Mouse (Mus musculus) left cerebral cortex, adult 11 months (tissue): ENCODE data around the gene Gm5089.

Experiments used
- DNase-seq: peaks from one replicate; pipeline ENCODE4 v3.0.0; 2022; ENCODE audit warnings: low spot score

The Gm5089 gene

GRCm38 (mm10) chr14:122426529-122427203 is 24.2 kb downstream of the Gm5089 start:
- no peak for DNase-seq

DNA sequence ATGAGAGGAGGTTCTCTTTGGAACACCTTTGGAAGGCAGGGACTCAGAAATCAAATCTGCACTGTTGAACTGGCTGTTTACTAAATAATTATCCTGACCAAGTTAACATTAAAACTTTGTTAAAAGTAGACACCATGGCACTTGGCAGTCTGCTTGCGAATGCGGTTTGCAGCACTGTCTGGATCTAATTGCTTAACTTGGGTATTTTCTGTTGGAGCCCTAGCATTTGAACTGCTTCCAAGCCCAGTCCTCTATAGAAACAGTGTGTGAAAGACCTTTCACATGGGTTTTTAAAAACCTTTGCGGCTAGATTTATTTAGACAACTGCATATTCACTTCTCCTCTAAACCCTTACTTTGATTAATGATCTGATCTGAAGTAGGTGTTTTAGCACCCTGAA is 26.5 kb downstream of the Gm5089 start:
- DNase-seq, result no peak

- DNase-seq, result no peak
These were observed 34.6 kb downstream of the Gm5089 start for GRCm38 (mm10) chr14:122416166-122416771.

DNA sequence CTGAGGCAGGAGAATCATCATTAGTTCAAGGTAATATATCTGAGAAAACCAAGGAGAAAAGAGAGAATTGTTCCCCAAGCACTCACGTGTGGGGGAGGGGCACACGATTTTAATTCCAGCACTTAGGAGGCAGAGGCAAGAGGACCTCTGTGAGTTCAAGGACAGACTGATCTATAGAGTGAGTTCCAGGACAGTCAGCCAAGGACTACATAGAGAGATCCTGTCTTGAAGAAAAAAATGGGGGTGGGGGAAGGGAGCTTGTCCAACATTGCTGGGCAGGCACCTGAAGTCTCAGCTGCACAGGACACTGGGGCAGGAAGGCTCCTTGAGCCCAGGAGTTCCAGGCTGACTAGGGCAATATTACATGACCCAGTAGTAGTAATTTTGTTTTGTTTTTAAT is 36.1 kb downstream of the Gm5089 start:
- no peak for DNase-seq

GRCm38 (mm10) chr14:122413542-122413928 is 37.4 kb downstream of the Gm5089 start:
- DNase-seq, result no peak

DNA sequence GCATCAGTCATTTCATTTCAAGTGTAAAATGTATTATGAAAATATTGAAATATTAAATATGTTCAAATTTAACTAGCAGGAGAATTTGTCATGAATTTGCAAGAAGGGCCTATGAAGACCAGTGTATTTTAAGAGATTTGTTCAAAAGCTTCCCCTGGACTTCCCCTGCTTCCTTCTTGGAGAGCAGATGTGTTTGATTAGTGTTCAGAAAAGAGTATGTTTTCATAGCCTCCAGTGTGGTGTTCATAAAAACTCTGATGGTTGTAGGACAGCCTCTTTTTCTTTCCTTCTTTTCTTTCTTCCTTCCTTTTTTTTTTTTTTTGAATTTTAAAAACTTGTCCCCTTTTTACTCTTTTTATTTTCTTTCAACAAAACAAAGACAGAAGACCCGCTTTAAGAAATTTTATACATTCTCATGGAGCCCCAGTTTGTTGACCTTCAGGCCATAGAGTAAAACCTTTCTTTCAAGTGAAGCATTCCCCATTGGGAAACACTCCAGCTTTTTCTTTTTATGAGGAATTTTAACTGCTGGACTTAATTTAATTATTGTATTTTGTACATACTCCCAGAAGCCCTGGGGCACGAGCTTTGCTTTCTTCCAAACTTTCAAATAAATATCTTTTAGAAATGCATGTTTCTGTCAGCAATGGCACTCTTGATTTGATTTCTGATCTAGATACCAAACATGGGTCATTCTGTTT is 37.9 kb downstream of the Gm5089 start:
- no peak for DNase-seq

GRCm38 (mm10) chr14:122406541-122407219 is 44.2 kb downstream of the Gm5089 start:
- DNase-seq, result no peak

- DNase-seq, result no peak
These were observed 44.9 kb downstream of the Gm5089 start for GRCm38 (mm10) chr14:122405897-122406540.

DNA sequence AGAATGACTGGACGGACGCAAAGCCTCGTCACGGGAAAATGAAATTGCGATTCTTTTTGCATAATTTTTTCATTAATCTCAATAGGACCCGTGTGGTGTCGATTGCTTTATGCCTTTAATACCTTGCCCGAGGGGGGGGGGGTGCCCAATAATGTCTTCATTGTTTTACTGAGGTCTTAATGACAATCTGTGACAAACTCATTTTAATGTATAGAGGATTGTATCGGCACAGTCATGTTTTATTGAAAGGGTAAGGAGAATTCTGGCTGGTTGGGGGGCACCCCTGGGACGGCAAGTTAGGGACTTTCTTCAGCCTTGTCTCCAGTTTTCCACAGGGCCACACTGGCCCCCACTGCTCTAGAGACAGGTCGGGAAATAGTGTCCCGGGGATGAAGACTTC is 45.7 kb downstream of the Gm5089 start:
- DNase-seq, result no peak

DNA sequence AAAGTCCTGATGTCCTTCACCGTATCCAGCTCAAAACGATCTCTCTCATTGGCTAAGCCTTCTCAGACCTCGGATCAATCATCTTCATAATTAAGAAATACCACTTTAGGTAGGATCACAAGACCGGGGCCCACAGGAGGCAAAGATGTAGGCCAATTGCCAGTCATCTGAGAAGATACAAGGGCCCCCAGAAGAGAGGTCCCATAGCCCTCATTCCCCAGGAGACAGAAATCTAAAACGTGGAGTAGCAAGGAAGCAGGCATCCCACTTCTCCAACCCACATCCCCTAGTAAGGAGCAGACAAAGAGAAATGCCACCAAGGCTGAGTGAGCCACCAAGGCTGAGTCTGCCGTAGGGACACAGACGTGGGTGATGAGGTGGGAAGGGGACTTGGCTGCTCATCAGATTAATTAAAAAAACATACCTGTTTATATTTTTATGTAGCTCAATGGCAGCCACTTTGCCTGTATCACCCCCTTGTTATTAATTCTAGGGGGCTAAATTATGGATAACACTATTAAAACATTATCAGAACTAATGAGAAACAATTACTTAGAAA is 46.2 kb downstream of the Gm5089 start:
- no peak for DNase-seq

DNA sequence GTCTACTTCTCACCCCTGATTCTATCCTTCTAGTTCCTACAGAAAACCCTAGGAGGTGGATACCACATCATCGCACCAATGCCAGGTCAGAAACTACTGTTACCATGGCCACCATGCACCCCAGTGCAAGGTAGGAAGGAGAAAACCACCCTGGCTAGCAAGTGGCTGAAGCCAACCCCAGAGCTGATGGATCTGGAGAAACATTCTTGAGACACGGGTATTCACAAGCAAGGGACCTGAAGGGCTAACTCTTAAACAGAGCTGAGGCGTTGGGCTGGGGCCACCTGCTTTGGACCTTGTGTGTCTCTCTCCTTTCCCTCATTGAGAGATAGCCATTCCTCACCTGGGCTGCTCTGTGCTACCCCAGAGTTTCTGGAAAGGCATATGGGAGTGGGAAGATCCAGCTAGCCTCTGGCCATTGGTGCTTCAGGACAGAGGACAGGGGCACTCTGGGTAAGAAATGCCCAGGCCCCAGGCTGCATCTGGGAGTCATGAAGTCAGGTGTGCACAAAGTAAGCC is 47.4 kb downstream of the Gm5089 start:
- DNase-seq, result no peak

- DNase-seq, result no peak
These were observed 48.1 kb downstream of the Gm5089 start for GRCm38 (mm10) chr14:122402716-122403258.

GRCm38 (mm10) chr14:122401886-122402285 is 49.0 kb downstream of the Gm5089 start:
- DNase-seq, result no peak

GRCm38 (mm10) chr14:122399906-122400305 is 51.0 kb downstream of the Gm5089 start:
- DNase-seq, result no peak

GRCm38 (mm10) chr14:122398676-122399075 is 52.2 kb downstream of the Gm5089 start:
- no peak for DNase-seq

DNA sequence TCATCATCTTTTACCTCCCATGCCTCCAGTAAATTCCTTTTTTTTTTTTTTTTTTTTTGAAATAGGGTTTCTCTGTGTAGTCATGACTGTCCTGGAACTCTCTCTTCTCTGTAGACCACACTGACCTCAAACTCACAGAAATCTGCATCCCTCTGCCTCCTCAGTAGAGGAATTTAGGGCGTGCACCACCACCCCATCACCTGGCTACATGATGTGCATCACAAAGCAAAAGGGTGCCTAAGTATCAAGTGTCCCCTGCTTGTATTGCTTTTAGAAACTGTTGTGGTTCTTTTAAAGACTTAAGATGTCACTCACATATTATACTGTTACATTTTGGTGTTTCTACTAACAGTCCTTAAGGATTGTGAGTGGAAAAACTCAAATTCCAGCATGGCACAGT is 57.8 kb downstream of the Gm5089 start:
- DNase-seq, result no peak

GRCm38 (mm10) chr14:122390935-122391334 is 60.0 kb downstream of the Gm5089 start:
- DNase-seq, result no peak

DNA sequence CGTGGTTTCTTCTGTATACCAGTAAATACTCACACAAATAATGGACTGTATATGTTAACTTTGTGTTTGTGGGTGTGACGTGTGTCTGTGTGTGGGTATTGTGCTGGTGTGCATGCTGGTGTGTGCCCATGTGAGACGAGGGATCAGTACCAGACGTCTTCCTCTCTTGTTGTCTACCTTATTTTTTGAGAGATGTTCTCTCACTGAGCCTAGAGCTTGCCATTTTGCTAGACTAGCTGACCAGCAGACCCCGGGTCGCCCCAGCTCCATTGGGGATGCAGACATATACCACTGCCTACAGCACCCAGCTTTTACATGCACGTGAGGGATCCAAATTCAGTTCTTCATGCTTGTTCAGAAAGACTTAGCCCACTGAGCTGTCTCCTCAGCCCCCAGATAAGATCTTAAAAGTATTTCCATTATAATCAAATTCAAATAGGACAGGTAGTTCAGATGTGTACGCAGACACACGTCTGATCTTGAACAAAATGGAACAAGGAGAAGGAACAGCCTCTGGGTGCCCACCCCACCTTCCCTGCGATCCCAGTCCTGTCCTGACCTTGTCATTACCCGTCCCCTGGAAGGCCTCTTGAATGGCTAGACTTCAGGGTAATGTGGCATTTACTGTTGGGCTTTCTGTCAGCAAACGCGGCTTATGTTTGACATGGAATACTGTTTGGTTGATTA is 61.1 kb downstream of the Gm5089 start:
- no peak for DNase-seq

DNA sequence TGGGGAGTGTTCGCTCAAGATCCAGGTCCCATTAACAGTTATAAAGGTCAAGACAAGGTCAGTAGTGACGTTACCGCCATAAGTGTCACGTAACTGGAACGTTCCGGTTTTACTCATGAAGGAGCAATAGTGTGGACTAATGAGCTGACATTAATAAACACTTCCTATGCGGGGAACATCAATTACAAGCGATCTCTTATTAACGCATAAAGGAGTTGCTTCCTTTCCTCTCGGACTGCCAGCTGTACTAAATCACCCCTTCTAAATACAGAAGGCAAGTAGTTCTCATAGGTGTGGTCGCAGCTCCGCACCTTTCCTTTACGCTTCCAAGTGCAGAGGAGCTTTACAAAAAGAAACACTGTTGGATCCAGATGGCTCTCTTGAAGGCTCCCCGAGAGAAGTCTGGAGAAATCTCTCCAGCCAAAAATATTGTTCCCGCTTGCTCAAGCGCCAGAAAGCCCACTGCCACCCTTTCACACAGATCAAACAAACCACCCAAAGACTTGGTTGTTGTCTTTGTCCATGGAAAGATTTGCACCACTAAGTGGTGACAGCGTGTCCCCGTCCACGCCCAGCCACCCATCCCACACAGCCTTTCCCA is 62.4 kb downstream of the Gm5089 start:
- no peak for DNase-seq

- no peak for DNase-seq
These were observed 63.1 kb downstream of the Gm5089 start for GRCm38 (mm10) chr14:122387781-122388180.
